Mouse (Mus musculus): ENCODE data around the gene Wwtr1. TPM values are rescaled to one million over a fixed set of nuclear protein-coding genes. Genes with fewer than 3 reads are reported as not detected.

The Wwtr1 gene
- total RNA-seq, 2 experiments from 2014 or later, result 50.6 to 52.3 TPM

DNA sequence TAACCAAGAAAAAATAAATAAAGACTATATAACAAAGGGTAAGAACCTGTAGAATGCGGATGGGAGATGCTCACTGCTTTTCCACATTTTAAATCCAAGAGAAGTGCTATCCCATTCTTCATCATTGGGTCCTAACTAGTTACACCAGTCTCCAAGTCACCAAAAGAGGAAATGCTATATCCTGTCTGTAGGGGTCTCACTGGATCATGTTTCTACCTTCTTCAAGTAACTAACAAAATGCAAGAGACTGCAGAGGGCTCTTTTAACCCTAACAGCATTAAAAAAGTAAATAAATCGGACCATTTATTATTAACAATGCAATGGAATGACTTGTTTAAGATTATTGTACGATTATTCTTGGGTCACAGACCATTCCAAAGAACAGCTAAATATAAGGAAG lies 109.4 kb downstream of the Wwtr1 start:
- no peak for DNase-seq (ENCODE audit: low spot score in 2 of 2)

DNA sequence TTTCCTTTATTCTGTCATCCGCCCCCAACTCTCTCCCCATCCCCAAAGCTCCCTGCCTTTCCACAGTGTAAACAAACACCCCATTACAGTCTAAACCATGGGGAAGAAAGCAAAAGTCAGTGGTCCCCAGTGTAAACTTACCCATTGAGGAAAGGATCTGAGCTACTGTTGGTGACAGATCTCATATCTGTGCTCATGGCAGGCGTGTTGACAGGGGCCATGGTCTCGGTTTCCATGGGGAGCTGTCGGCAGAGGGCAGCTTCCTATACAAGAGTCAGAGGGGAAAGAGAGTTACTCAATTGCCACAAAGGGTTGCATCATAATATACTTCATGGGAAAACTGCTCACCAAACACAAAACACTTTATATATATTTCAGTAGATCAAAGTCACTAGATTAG lies 112.4 kb downstream of the Wwtr1 start:
- DNase-seq (ENCODE audit: low spot score in 2 of 2), result no peak

- DNase-seq (ENCODE audit: low spot score in 2 of 2), result no peak
These were observed 117.1 kb downstream of the Wwtr1 start for GRCm38 (mm10) chr3:57458652-57459051.

GRCm38 (mm10) chr3:57448445-57448844 lies 127.3 kb downstream of the Wwtr1 start:
- DNase-seq (ENCODE audit: low spot score in 2 of 2), result peak in 1 of 2 experiments; percentile 48

GRCm38 (mm10) chr3:57447889-57448288 lies 127.8 kb downstream of the Wwtr1 start:
- DNase-seq (ENCODE audit: low spot score in 2 of 2), result no peak

DNA sequence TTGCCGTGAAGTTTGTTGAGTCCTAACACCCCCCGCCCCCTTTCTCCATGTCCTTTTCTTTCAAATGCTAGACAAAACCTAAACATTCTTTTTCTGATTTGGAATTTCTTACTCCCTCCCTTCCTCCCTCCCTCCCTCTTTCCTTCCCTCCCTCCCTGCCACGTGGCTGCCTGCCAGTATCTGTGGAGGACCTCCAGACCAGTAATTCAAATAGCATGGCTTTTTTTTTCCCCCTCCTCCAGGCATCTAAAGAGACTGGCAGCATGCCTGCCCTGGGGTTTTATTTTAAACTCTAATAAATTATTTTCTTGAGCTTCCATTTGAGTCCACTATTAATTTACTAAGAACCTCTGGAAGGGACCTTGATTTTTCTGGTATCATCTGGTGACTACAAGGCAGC lies 130.0 kb downstream of the Wwtr1 start:
- no peak for DNase-seq (ENCODE audit: low spot score in 2 of 2)

DNA sequence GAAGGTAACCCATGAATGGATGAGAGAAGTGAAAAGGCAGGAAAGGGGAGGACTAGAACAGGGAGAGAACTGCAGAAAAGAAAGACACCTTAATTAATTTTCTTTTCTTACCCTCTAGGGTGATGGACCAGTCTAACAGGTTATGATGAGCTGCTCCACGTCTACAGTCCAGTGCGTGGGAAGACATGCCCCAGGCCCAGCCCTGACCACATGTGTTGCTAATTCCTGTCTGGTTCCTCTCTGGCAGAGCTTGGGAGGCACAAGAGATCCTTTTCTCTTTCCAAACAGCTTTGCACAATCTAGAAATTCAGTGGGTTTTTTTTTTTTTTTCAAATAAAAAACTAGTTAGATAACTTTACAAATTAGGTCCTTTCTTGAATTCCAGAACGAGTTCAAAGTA lies 134.8 kb downstream of the Wwtr1 start:
- DNase-seq (ENCODE audit: low spot score in 2 of 2), result no peak

DNA sequence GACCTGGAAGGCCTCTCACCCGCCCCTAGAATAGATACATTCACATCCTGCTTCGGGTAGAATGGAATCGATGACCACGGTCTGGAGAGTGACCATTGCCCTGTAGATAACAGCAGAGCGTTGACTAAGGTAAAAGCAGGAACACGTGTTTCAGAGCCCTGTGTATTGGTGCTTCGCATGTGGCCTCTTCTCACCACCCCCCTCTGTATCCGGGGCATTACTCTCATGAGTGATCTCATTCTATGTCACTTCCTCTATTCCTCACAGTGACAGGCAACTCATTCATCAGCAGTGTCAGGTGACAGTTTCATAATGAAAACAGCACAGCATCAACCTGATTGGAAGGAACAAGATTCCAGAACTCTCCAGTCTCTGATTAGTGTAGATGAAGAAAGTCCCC lies 140.3 kb downstream of the Wwtr1 start:
- DNase-seq (ENCODE audit: low spot score in 2 of 2), result no peak

DNA sequence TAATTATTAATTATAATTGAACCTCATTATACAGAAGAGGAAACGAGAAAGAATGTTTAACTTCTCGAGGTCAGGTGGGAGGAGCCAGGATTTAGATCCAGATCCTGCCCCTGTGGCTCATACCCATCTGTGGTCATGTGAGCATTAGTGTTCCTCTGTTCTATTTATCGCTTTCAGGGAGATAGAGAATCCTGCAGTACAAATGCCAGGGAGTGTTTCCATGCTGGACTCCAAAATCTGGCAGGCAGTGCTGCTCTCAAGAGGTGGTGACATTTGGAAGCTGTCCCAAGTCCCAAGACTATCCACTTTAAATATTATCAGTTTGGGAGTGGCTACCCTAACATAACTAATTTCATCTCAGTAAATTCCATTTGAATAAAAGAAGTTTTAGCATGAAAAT lies 144.0 kb downstream of the Wwtr1 start:
- no peak for DNase-seq (ENCODE audit: low spot score in 2 of 2)

DNA sequence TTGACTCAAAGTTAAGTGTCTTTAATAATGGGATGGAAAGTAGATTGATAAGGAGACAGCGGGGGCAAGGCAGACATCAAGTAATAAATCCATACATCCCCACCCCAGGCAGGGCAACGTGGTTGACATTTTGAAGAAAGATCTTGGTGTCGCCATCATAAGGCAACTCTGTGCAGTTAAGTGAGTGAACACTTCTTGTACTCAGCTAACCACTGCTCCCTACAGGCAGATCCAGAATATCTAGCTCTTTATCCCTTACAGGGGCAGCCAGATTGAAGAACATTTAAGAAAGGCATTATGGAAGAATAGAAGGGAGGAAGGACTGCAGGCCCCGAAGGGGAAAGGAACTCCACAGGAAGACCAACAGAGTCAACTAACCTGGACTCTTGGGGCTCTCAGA lies 146.2 kb downstream of the Wwtr1 start:
- DNase-seq (ENCODE audit: low spot score in 2 of 2), result no peak

DNA sequence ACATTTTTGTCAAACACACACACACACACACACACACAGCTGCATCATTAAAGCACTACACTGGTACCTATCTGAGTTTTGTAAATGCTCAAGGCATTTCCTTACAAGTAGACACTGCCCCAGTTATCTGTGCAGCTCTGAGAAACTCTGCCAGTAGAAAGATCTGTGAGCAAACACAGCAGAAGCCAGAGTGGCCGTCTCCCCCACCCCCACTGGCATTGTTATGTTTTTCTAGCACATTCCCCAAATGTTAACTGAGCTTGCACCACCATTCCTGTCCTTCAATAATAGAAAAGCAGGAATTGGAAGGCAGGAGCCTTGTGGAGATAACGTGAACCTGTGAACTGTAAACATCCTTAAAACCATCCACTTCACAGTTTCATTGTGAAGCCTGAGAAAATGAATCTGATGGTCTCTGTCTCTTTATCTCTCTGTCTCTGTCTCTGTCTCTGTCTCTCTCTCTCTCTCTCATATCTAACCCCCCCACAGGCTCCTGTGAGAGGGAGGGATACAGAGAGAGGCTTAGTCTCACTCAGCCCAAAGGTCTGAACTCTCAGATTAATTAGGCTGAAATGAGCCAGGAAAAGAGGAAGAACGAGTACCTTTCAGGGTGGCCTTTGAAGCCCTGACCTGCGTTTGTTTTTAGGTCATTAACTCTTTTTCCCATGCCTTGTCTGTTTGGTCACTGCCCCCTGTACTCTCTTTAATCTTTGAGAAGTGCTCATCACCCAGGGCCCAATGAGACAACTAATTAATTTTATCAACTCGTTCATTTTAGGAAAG lies 146.8 kb downstream of the Wwtr1 start:
- no peak for DNase-seq (ENCODE audit: low spot score in 2 of 2)

DNA sequence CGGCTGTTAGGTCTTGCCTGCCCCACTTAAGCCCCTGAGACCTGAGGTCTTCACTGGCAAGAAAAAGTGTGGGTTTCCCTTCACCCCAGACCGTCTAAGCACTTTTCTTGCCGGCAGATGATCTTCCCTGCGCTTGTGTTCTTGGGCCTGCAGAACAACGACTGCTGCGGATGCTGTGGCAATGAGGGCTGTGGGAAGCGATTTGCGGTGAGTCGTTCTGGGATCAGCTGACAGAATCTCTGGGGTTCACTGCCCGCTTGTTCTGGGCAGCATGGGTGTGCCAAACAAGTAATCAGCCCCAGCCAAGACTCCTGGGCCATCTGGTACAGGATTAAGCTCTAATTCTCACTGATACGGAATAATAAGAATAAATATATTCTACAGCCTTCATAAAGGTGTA lies 149.4 kb downstream of the Wwtr1 start:
- DNase-seq (ENCODE audit: low spot score in 2 of 2), result no peak

GRCm38 (mm10) chr3:57425089-57425730 lies 150.5 kb downstream of the Wwtr1 start, which contains the start of gene Tm4sf4:
Gene Tm4sf4, plus strand, starts transcription at chr3:57425314.
- DNase-seq (ENCODE audit: low spot score in 2 of 2), result no peak

- no peak for DNase-seq (ENCODE audit: low spot score in 2 of 2)
These were observed 155.1 kb downstream of the Wwtr1 start for GRCm38 (mm10) chr3:57420660-57421059.

DNA sequence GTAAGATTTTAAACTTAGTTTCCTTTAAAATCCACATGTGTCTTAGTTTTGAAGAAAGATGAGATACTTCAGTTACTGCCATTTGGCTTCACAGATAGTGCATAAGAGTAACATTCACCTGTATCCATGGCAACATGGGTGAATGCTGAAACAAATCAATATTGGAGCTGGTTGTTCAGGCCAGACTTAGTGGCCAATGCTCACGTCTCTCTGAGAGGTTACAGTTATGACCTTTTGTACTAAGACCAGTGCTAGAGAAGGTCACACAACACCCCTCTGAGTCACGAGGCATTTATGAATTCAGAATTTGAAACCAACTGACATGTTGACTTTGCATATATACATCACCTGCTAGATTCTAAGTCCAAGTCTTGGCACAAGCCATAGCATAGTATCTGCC lies 155.5 kb downstream of the Wwtr1 start:
- DNase-seq (ENCODE audit: low spot score in 2 of 2), result no peak

- no peak for DNase-seq (ENCODE audit: low spot score in 2 of 2)
These were observed 164.2 kb downstream of the Wwtr1 start for GRCm38 (mm10) chr3:57411535-57411934.

Small RNAs within 50 kb of the gene (microRNA-seq; reads per million reads assigned to microRNA genes)
- not detected for gene Mir6377

Other genes with a start within 250 kb of the Wwtr1 start
- 10 to 100 TPM in 1 of 2 experiments, 1 to 10 TPM in 1; 8.9 to 15.3 TPM for gene Tm4sf4, start 150.6 kb downstream of the Wwtr1 start, total RNA-seq (2021)
- 10 to 100 TPM; 32.9 to 34.8 TPM for gene Commd2, start 75.8 kb upstream of the Wwtr1 start, total RNA-seq (2021)
- gene Ankub1, start 116.9 kb upstream of the Wwtr1 start, total RNA-seq (2021), result under 1 TPM in 1 of 2 experiments, not detected in 1; 0.14 TPM
- 10 to 100 TPM; 61.7 to 64.0 TPM for gene Rnf13, start 160.2 kb upstream of the Wwtr1 start, total RNA-seq (2021)